Mouse (Mus musculus) adipose tissue, adult 10 weeks (tissue): ENCODE measurements around the gene Cpvl. TPM values are rescaled to one million over a fixed set of nuclear protein-coding genes. Genes with fewer than 3 reads are reported as not detected.

ENCODE experiments used
- polyA plus RNA-seq: library from polyadenylated mRNA; stranded (reverse); fragments of 350-450 nt; fragmentation: Illumina TruSeq; extraction: RNeasy Lipid Tissue Mini Kit (QIAGEN cat#74804); gene quantifications from one replicate; pipeline ENCODE4 v1.2.3, GENCODE M21; 2014; ENCODE audit warnings: low read depth, low replicate concordance

Cpvl gene
- 0.20 TPM for polyA plus RNA-seq

GRCm38 (mm10) chr6:53978571-53978970 is at the start of gene Cpvl:
TSS of gene Cpvl (minus strand) at chr6:53978671.

Other genes with a start within 250 kb of the Cpvl start
- gene Tril, start 157.8 kb downstream of the Cpvl start, polyA plus RNA-seq: 6.2 TPM
- gene Chn2, start 60.9 kb upstream of the Cpvl start, polyA plus RNA-seq: 11.5 TPM